Mouse (Mus musculus): ENCODE results near the gene Hoxa1.

DNA sequence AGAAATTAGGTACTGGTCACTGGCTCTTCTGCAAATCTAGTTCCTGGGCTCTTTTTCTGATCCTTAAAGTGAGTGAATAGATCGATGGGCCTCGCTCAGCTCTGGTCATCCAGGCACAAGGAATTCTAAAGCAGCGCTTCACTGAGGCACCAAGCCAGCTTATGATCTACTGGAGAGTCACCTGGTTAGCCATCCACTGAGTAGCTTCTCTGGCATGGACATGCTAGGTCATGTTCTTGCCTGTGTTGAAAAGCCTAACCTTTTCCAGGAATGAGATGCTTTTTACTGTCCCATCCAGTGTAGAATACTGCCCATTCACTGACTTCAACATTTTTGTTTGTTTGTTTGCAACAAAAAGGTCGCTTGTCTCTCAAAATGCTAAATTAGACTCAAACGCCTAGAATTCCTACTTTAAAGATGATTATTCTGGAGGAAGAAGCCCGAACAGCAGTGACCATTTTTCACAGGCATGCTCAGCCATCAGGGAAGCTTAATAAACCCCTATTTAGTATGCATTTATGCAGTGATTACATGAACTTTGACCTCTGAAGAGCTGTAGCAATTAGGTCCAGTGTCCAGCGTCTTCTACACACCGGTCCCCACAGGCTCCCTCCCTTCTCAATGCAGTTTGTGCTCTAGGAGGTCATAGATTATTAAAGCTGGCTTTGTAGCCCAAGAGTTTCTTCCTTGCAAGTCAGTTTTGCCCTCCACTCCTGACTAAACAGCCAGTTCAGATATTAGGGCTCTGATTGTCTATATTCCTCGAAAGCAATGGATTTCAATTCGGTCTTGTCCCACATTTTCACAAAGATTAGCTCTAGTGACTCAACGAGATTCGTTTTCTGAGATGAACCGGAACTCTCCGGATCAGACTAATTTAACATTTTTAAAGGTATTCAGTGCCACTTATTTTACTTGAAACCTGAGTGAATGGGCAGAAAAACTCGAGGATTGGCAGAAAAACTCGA lies 5.6 kb downstream of the Hoxa1 start:
- no peak for TF ChIP-seq CTCF (IDR thresholded peaks at IDR 0.05; ENCODE audit: low read depth, low read length)
- TF ChIP-seq POLR2A (IDR thresholded peaks at IDR 0.05; ENCODE audit: extremely low read depth, insufficient read depth, low read length) = no peak

All from liver, adult 2 months (tissue).